Mouse (Mus musculus) adipocyte (in vitro differentiated cells): ENCODE measurements around the gene Eif4e2.

Experiments
- DNase-seq: peaks from one replicate; pipeline ENCODE4 v3.0.0-alpha.2; 2016; ENCODE audit warnings: low spot score

Eif4e2 gene

GRCm38 (mm10) chr1:87213735-87214704 lies at the start of gene Eif4e2:
Gene Eif4e2, plus strand, starts transcription at chr1:87213914.
- peak; percentile 96 for DNase-seq

GRCm38 (mm10) chr1:87164164-87164795 lies 49.4 kb upstream of the Eif4e2 start:
- DNase-seq, result no peak

DNA sequence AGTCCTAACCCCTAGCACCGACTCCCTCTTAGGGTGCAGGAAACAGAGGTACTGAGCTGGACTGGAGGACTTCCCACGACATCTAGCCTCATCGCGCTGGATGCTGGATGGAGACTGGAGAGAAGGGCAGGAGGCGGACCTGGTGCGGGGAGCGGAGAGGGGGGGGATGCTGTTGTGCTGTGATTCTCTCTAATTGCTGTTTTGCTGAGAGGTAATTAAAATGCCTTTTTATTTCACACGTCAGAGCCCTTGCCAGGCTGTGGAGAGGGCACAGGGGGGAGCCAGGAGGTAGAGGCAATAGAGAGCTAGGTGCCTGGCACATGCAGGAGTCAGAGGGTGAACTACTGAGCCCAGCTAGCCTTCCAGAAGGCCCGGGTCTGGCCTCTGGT lies 48.9 kb upstream of the Eif4e2 start:
- DNase-seq, result no peak

GRCm38 (mm10) chr1:87170458-87170857 lies 43.3 kb upstream of the Eif4e2 start:
- no peak for DNase-seq

DNA sequence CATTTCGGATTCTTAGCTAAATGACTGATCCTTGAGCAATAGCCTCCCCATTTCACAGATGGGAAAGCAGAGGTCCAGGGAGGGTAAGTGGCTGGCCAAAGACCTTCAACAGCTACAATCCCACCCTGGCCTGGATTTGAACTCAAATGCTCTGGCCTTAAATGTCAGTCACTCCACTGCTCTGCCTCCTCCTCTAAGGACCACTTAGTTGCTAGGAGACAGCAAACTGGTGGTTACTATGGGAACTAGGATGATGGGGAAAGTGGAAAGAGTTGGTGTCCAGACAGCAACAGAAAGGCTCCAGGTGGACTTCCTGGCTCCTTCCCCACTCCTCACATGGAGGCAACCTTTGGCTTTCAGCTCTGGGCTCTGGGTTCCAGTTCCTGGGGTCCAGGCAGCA lies 42.4 kb upstream of the Eif4e2 start:
- no peak for DNase-seq

DNA sequence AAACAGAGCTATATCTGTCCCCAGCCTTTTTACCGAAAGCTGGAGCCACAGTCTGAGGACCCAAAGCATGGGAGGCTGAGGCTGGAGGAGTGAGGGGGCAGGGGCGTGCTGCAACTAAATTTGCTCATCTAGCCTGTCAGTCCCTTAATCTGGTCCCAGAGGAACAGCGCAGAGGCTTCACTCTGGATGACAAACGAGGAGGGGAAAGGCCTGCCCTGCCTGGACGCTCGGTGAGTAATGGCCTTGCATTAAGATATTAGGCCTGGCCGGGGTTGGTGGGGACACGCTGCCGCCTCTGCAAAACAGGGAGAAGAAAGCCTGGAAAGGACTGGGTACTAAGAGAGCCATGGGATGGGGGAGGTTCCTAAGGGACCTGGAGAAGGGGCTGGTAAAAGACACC lies 41.4 kb upstream of the Eif4e2 start:
- DNase-seq, result no peak

- DNase-seq, result no peak
These were observed 39.4 kb upstream of the Eif4e2 start for GRCm38 (mm10) chr1:87174006-87174955.

GRCm38 (mm10) chr1:87175852-87176292 lies 37.8 kb upstream of the Eif4e2 start:
- DNase-seq, result no peak

GRCm38 (mm10) chr1:87180896-87181295 lies 32.8 kb upstream of the Eif4e2 start:
- DNase-seq, result no peak

- no peak for DNase-seq
These were observed 30.7 kb upstream of the Eif4e2 start, which contains the start of gene Prss56 for GRCm38 (mm10) chr1:87183013-87183412. Gene Prss56, plus strand, starts transcription at chr1:87183313.

DNA sequence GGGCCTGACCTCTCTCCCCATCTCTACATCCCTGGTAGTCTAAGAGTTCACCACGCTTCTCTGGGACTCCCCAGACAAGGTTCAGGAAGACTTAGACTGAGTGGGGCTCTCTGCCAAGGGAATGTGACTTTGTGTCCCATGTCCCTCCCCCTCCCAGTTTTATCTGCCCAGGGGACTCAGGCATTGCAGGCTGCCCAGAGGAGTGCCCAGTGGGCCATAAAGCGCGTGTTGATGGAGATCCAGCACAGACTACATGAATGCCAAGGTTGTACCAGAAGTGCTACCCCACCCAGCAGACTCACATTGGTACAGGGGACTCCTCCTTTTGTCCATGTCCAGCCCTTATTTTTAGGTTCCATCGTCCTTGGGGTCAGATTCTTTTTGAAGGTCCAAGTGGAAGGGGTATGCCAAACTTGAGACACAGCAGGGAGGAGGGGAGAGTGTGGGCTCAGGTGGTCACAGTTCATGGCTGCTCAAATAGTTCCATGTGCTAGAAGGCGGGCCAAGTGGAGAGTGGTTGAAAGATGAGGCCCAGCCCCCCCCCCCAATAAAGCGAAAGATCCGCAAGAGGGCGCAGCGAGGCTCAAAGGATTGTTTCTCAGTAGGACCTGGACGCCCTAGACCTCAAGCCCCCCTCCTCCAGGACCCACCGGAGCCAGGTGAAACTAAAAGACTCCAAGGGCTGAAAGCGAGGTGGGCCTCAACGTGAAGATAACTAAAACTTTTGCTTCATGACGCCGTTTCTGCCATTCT lies 29.5 kb upstream of the Eif4e2 start:
- peak; percentile 16 for DNase-seq

DNA sequence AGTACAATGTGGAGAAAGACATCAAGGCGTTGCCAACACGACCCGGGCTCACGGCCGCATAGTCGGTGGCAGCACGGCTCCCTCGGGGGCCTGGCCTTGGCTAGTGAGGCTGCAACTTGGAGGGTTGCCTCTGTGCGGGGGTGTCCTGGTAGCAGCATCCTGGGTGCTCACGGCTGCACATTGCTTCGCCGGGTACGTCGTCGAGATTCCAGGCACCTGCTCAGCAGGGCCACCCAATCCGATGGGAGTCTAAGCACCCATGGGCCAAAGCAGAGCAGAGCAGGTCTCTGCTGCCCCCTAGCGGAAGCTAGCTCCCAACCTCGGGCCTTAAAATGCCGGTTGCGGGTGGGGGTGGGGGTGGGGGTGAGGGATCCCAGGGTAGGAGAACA lies 29.0 kb upstream of the Eif4e2 start:
- peak; percentile 59 for DNase-seq

- no peak for DNase-seq
These were observed 28.2 kb upstream of the Eif4e2 start for GRCm38 (mm10) chr1:87185526-87185925.

- DNase-seq, result no peak
These were observed 27.3 kb upstream of the Eif4e2 start for GRCm38 (mm10) chr1:87186261-87187036.

DNA sequence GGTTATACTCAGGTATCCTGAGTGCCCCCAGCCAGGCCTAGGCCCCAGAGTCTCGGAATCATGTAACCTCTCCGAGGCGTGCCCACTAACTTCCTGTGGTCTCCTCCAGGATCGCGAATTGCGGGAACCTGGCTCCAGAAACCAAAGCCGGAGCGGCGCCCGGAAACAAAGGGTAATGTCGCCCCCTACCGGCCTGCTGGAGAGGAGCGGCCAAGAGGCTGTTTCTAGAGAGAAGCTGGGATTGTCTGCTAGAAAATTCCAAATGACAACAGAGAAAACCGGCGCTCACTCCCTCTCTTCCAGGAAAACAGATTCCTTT lies 26.7 kb upstream of the Eif4e2 start:
- DNase-seq, result peak; percentile 75

DNA sequence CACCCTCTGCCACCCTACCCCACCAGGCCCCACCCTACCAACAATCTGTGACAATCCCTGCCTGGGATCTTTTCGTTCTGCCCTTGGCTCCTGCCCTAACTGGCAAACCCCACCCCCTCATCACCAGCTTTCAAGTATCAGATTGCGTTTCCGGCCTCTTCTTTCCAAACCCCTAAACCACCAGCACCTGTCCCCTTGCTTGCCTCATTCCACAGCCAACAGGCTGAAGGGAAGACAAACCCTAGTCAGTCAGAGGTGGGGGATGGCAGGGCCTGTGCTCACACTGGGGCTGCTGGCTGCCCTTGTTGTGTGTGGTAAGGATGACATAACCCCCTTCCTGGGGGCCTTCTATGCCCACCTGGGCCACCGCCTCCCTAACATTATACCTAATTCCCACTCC lies 23.3 kb upstream of the Eif4e2 start, which contains the start of gene Chrnd:
Gene Chrnd (plus strand): TSS at position 179 of the 400 bp plus-strand sequence.
- no peak for DNase-seq

GRCm38 (mm10) chr1:87197296-87197695 lies 16.4 kb upstream of the Eif4e2 start:
- no peak for DNase-seq

DNA sequence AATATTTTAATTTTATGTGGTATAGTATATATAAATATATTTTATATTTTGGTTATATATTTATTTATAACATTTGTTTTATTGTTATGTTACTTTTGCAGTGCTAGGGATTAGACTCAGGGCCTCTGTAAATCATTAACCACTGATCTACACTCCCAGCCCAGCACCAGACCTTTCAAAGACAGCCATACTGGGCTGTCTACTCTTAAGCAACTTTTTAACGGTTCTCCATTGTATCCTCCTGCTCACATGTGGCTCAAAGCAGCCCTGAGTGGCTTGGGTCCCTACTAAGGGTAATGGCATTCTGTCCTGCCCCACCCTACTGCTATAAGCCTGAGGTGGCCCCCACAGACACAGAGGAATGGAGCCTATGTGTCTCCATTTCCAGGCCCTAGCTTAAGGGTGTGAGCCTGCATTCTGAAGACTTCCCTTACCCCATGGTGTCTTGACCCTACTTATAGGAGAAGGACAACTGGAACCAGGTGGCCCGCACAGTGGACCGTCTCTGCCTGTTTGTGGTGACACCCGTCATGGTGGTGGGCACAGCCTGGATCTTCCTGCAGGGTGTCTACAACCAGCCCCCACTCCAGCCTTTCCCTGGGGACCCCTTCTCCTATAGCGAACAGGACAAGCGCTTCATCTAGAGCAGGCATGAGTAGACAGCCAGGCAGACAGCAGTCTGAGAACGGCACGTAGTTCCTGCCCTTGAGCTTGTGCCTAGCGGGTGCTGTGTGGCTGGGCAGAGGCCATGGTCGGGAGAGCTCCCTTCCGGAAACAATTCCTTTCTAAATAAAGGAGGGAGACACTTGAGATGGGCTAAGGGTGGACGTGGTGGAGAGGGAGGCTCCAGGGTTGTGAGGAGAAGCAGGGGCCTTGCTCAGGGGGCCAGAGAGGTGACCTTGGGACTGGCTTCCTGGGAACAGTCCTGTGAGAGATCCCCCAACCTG lies 15.3 kb upstream of the Eif4e2 start:
- DNase-seq, result no peak

DNA sequence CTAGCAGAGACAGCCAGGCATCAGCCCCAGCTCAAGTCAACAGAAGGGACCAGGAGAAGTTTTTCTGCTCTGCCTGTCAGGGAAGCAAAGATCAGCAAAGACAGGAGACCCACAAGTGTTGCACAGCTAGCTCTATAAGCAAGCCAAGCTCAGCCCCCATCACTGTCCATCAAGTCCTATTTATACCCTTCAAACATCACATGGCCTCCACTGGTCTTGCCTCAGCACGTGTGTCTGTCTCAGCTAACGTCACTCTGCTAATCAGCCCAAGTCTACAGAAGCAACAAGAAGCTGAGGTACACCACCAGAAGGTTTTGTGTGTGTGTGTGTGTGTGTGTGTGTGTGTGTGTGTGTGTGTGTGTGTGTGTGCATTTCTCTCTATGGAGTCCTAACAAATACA lies 12.9 kb upstream of the Eif4e2 start:
- no peak for DNase-seq
